Mouse (Mus musculus): ENCODE results near the gene Fam173a.

Gene Fam173a

DNA sequence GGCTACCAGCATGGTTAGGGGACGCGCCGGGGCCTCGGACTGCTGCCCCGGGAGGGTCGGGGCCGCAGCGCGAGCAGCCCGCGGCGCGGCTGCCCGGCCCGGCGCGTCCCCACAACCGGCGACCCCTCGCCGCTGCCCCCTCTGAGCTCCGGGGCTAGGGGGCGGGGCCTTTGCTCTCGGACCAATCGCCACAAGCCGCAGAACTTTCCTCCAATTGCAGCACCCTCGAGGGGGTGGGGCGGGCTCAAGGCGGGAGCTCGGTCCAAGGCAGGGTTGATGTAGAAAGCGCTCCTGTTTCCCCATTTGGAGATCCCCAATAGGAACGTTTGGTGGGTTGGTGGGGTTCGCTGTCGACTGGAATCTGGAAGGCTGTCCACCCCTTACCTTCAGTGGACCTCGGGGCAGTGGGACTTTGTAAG, 4.3 kb upstream of the Fam173a start, which contains the start of gene Metrn:
Metrn (minus strand) TSS at position 186 of the 419 bp plus-strand sequence.
- DNase-seq (ENCODE audit: low spot score), result peak; percentile 78

GRCm38 (mm10) chr17:25796211-25796771, 3.6 kb upstream of the Fam173a start:
- DNase-seq (ENCODE audit: low spot score), result peak; percentile 32

GRCm38 (mm10) chr17:25795609-25796092, 3.0 kb upstream of the Fam173a start, which contains the start of gene AC134908.4:
TSS of gene AC134908.4 (minus strand) at chr17:25795659.
- peak; percentile 92 for DNase-seq (ENCODE audit: low spot score)

- no peak for DNase-seq (ENCODE audit: low spot score)
These were observed 2.3 kb upstream of the Fam173a start for GRCm38 (mm10) chr17:25794998-25795397.

- DNase-seq (ENCODE audit: low spot score), result no peak
These were observed 1.5 kb upstream of the Fam173a start for GRCm38 (mm10) chr17:25794197-25794596.

DNA sequence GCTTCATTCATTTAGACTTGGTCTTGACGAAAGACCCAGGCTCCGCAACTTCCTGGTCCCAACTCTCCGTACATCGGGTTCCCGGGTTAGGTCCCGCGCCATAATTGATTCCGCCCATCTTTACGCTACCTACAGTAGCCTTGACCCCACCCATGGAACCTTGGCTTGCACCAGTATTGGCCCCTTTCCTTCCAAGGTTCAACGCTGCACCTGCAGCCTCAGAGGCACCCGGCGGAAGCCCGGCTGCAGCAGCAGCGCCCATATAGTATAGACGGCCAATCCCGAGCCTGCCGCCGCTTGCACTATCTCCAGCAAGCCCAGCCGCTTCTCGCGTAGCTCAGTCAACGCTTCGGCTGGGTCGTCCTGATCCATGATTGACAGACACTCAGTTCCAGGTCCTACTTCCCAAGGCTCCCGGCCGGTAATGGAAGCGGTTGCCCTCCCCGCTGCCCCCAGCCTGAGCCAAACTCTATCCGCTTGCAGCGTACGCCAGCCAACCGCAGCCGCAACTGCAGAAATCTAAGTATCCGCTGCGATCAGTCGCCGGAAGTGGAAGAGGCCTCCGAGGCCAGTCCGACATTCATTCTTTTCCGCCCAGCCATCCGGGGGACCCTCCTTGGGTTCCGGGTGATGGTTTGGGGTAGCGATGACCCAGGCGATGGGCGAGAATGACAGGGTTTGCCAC, 716 bp downstream of the Fam173a start:
- peak; percentile 89 for DNase-seq (ENCODE audit: low spot score)

GRCm38 (mm10) chr17:25791320-25791842, 1.3 kb downstream of the Fam173a start:
- DNase-seq (ENCODE audit: low spot score), result no peak

GRCm38 (mm10) chr17:25786781-25787504, 5.8 kb downstream of the Fam173a start:
- no peak for DNase-seq (ENCODE audit: low spot score)

DNA sequence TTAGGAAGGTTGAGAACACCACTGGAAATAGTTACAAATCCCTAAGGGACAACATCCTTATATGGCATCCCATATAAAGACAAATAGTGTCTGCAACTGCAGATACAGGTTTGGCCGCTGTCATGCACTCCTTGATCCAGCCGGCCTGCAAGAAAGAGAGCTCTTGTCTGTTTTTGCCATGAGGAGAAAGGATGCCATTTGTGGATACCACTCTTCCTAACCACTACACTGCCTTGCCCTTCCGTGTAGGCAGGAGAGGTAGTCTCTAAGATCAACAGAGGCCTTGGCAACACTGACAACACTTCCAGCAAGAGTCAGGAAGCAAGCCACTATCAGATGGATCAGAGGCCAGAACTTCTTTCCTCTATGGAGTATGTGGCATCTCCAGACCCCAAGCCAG, 6.4 kb downstream of the Fam173a start, which contains the start of gene Ccdc78:
Ccdc78 (plus strand) TSS at position 301 of the 400 bp plus-strand sequence.
- no peak for DNase-seq (ENCODE audit: low spot score)

DNA sequence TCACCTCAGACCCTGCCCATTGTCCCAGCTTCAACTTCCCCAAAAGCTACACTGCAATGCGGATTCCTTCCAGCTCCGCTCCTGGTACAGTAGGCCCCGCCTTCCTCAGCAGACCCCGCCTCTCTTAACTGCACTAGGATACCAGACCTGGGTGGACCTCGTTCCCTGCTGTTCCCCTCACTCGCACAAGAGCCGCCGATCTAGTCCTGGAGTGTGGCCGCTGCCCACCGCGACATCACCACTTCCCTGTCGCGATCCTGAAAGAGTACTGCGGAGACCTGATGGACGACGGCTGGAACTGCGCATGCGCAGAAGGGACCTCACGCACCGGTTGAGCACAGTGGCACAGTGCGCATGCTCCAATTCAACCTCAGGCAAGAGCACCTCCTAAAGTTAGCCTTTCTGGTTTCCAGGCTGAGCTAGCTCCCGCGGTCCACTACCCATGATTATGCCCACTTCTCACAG, 7.4 kb downstream of the Fam173a start, which contains the start of gene Haghl:
Haghl (minus strand) TSS at position 393 of the 465 bp plus-strand sequence.
- peak; percentile 98 for DNase-seq (ENCODE audit: low spot score)

DNA sequence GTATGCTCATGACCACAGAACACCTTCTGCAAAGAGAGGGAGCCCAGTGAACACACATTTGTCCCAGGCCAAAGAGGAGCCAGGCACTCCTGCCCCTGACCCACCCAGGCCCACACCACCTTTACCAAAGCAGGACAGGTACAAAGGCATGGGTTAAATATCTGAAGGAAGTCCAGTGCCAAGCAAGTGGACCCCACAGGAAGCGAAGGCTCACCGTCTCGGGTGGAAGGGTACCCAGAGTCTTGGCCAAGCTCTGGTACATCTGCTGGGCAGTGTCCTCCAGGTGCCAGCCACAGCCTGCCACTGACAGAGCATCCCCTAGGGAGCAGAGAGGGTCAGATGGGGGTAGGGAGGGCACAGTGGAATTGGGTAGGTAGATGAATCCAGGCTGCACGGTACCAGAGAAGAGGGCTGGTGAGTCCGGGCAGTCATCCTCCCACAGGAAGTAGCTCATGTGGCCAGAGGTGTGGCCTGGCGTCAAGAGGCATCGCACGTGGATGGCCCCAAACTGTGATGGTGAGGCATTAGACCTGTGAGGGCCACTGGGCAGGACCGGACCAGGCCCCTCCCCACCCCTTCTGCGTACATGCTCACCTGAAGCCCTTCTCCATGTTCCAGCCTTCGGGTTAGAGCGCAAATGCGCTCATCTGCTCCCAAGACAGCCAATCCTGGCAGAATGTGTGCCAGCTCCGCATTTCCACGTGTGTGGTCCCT, 8.7 kb downstream of the Fam173a start:
- DNase-seq (ENCODE audit: low spot score), result no peak

DNA sequence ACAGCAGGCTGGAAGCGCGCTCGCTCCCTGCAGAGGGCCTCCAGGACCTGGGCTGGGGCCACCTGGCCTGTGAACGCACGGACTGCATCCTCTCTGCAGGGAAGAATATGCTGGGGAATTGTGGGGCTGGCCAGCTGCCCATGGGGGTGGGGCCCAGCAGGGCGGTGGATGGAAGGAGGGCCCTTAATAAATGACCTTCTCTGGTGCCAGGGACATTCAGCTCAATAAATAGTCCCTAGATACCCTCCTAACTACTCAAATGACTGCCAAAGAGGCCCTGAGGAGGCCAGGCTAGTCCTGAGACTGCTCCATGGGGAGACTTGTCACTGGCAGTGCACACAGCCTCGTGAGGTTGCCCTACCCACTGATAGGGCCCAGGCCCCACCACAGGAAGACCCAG, 9.6 kb downstream of the Fam173a start:
- DNase-seq (ENCODE audit: low spot score), result no peak

DNA sequence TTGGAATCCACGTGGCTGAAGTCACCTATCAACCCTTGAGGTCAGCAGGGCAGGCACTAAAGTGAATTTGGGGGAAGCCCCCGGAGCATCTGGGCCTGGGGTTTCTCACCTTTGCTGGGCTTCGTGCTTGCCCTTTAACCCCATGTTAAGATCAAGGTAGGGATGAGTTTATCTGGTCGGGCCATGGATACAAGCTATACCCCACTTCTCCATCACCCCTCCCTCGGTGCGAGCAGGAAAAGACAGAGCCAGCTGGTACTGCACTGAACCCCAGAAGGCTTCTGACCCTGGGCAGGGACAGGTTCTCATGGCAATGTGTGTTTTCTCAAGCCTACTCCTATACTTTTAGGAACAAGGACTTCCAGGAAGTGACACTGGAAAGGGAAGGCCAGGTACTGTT, 11.4 kb downstream of the Fam173a start:
- no peak for DNase-seq (ENCODE audit: low spot score)

- no peak for DNase-seq (ENCODE audit: low spot score)
These were observed 14.8 kb downstream of the Fam173a start for GRCm38 (mm10) chr17:25777948-25778347.

DNA sequence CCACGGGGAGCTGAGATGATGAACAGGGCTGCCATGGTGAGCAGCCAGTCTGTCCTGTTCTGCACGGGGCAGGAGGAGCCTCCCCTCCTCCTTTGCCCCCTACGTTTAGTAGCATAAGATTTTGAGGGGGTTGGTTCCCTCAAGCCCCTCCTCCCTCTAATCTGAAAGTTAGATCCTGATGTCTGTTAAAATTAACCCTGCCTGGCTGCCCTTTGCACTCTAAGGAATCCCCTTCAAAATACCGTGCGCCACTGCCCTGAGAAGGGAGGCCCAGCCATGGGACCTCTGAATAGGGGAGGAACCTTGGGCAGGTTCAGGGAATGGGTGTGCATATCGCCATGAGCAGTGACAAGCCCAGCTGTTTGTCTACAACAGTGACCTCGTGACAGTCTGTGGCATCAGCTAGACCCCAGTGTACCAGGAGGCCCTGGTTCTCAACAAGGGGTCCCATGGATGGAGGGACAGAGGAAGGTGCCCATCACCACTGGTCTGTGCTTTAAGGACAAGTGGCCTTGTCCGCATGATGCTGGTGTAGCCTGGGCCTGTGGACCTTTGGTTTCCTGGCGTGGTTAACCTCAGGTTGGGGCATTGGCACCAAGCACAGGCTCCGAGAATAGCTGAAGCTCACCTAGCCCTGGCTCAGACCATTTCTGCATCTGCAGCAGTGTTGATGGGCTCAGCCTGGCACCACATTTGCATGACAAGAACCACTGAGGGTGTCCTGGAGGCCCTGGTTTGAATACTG, 17.2 kb downstream of the Fam173a start:
- no peak for DNase-seq (ENCODE audit: low spot score)

DNA sequence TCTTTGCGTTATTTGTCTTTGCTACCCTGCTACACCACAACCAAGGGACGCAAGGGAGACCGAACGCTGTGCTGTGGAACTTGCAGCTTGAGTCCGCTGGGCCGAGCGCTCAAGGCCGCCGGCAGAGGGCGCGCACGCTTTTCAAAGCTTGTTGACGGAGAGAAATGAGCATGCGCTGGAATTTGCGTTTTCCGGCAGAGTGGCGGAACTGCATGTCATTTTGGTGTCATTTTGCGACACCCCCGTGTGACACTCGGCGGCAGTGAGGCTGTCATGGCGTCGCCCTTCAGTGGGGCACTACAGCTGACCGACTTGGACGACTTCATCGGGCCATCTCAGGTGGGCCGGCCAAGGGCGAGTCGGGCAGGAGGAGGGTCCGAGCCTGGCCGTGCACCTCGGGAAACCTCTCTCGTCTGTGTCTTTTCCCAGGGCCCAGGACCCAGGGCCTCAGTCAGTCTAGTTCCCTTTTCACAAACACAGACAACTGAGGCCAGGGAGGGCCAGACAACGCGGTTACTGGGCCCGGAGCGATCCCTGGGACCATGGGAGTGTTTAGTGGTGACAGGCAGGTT, 19.1 kb downstream of the Fam173a start, which contains the start of gene Narfl:
Narfl (plus strand) TSS at position 228 of the 572 bp plus-strand sequence.
- peak; percentile 99 for DNase-seq (ENCODE audit: low spot score)

DNA sequence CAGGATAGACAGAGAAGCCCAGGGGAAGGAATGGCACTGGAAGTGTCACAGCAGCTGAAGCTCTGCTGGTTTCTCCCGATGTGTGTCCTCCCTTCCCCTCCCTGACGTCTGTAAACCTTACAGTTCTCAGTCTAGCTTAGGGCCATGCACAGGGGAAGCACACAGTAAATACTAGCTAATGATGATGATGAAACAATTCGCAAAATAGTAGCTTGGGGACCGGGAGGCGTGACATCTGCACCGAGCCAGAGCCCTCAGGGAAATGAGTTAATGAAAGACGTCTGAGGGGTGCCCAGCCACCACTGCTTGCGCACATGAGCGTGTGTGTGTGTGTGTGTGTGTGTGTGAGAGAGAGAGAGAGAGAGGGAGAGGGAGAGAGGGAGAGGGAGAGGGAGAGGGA, 23.4 kb downstream of the Fam173a start:
- no peak for DNase-seq (ENCODE audit: low spot score)

GRCm38 (mm10) chr17:25765886-25766285, 26.8 kb downstream of the Fam173a start:
- DNase-seq (ENCODE audit: low spot score), result no peak

DNA sequence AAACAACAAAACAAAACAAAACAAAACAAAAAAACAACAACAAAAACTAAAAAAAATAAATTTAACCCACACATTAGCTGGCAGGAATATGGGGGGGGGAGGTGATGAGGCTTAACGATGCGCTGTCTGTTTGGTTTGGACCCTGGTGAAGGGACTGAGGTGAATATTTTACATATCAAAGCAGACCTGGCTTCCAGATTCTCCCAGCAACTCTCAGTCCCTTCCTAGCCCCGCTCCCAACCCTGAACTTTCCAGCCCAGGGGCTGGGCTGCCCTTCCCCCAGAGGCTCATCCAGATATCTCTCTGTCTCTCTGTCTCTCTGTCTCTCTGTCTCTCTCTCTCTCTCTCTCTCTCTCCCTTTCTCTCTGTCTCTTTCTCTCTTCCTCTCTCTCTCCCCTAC, 30.1 kb downstream of the Fam173a start:
- no peak for DNase-seq (ENCODE audit: low spot score)

DNA sequence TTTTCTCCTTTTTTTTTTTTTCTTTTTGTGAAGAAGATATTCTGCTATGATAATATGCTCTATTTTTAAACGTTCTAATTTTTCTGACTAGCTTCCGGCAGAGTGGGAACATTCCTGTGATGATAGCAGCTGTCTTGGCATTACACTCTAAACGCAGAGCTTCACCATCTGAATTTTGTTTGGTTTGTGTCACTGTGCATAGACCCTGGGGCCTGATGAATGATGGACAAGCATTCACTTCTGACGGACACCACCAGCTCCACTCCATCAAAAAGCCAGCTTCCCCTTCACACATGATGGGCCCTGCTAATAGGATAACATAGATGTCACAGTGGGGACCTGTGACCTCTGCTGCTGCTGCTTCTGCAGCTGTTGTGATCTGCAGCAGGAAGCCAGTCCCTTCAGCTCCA, 31.1 kb downstream of the Fam173a start:
- DNase-seq (ENCODE audit: low spot score), result no peak

All from adipocyte (in vitro differentiated cells).